Mouse (Mus musculus) hindbrain, postnatal 0 days (tissue): ENCODE measurements around the gene Hepacam. TPM values are rescaled to one million over a fixed set of nuclear protein-coding genes. Genes with fewer than 3 reads are reported as not detected.

Experiments used
- ATAC-seq: fragments of 200-750 bp; cut with Nextera tagmentation; 2 replicates; pipeline ENCODE4 v1.8.0; 2017; ENCODE audit warnings: mild to moderate bottlenecking, moderate TSS enrichment, moderate library complexity
- DNase-seq: peaks from one replicate; pipeline ENCODE4 v3.0.0-alpha.2; 2015; ENCODE audit warnings: low spot score
- H3K27ac ChIP-seq: fragments of 300-500 bp; sonication (generic); 2 replicates; pipeline ENCODE4 v1.5.1; 2014; ENCODE audit warnings: mild to moderate bottlenecking
- H3K27me3 ChIP-seq: fragments of 300-500 bp; sonication (generic); 2 replicates; pipeline ENCODE4 v1.6.1; 2014; ENCODE audit warnings: low read length, mixed read lengths; ENCODE audit not compliant: insufficient read depth
- H3K36me3 ChIP-seq: fragments of 300-500 bp; sonication (generic); 2 replicates; pipeline ENCODE4 v1.6.1; 2014; ENCODE audit warnings: low read length, mixed read lengths; ENCODE audit not compliant: insufficient read depth
- H3K4me1 ChIP-seq: fragments of 300-500 bp; sonication (generic); 2 replicates; pipeline ENCODE4 v1.6.1; 2014; ENCODE audit warnings: antibody characterized with exemption, low read length, mixed read lengths; ENCODE audit not compliant: insufficient read depth
- H3K4me2 ChIP-seq: fragments of 300-500 bp; sonication (generic); 2 replicates; pipeline ENCODE4 v1.6.1; 2014; ENCODE audit warnings: low read depth, mild to moderate bottlenecking, low read length, moderate library complexity, mixed read lengths
- H3K4me3 ChIP-seq: fragments of 300-500 bp; sonication (generic); 2 replicates; pipeline ENCODE4 v1.5.1; 2014; ENCODE audit warnings: low read length
- H3K9ac ChIP-seq: fragments of 300-500 bp; sonication (generic); replicated peaks from 2 replicates; pipeline ENCODE4 v1.6.1; 2014; ENCODE audit warnings: mild to moderate bottlenecking, low read length, moderate library complexity, mixed read lengths
- H3K9me3 ChIP-seq: fragments of 300-500 bp; sonication (generic); 2 replicates; pipeline ENCODE4 v1.6.1; 2016; ENCODE audit warnings: low read length, mixed read lengths
- CTCF ChIP-seq: IDR thresholded peaks from 2 replicates; pipeline ENCODE4 v1.5.1; 2016; ENCODE audit warnings: antibody characterized with exemption, control low read depth, low read depth
- WGBS: fragments of 180-500 bp; shearing (Covaris S2); extraction: QIAGEN DNeasy Blood & Tissue Kit; methylation state at CpG from one replicate; pipeline ENCODE4 v1.1.7; 2014; 5-methylcytosine and 5-hydroxymethylcytosine counted together
- polyA plus RNA-seq: library from polyadenylated mRNA; unstranded; fragments of >200 nt; fragmentation: Nextera tagmentation; extraction: Ambion mirVana; gene quantifications from 2 replicates; pipeline ENCODE4 v1.2.1, GENCODE M21; 2015
- total RNA-seq: library from RNA; depleted of rRNA; stranded (reverse); fragments of >200 nt; gene quantifications from 2 replicates; pipeline ENCODE4 v1.2.3, GENCODE M21; 2014

Hepacam gene
- total and polyA plus RNA-seq, 2 experiments from 2014 or later: 45.9 to 69.2 TPM

GRCm38 (mm10) chr9:37414666-37415065, 47.5 kb downstream of the Hepacam start:
- no peaks in the 10 kb centered on the region for H3K9me3 ChIP-seq
- H3K36me3 ChIP-seq: no peaks in the 10 kb centered on the region
- no peak for TF ChIP-seq CTCF
- H3K4me2 ChIP-seq: no peak overlapping the region
- no peak overlapping the region for H3K9ac ChIP-seq
- WGBS: 79% methylated on average over 3 of the region's 3 CpGs
- no peak overlapping the region for H3K4me3 ChIP-seq
- H3K4me1 ChIP-seq: no peaks in the 10 kb centered on the region
- H3K27ac ChIP-seq: no peak overlapping the region
- ATAC-seq (no peak), DNase-seq (no peak)
- H3K27me3 ChIP-seq: no peaks in the 10 kb centered on the region

- H3K9ac ChIP-seq: no peak overlapping the region
- no peak overlapping the region for H3K4me3 ChIP-seq
- H3K27ac ChIP-seq: no peak overlapping the region
- no peak for DNase-seq
- no peaks in the 10 kb centered on the region for H3K9me3 ChIP-seq
- ATAC-seq: no peak
- no peaks in the 10 kb centered on the region for H3K4me1 ChIP-seq
- H3K36me3 ChIP-seq: no peaks in the 10 kb centered on the region
- TF ChIP-seq CTCF: no peak
- H3K4me2 ChIP-seq: no peak overlapping the region
- H3K27me3 ChIP-seq: no peaks in the 10 kb centered on the region
- WGBS: 80% methylated on average over 4 of the region's 4 CpGs
Observed at GRCm38 (mm10) chr9:37418791-37419190, 51.6 kb downstream of the Hepacam start.

GRCm38 (mm10) chr9:37420676-37421075, 53.5 kb downstream of the Hepacam start:
- Histone ChIP-seq H3K27ac (no peak overlapping the region), H3K4me3 (peak overlapping the region; percentile 32), H3K9ac (0 out of 2 replicates have a peak overlapping the region, but pooled peaks have one; percentile 33), H3K4me1 (no peaks in the 10 kb centered on the region), H3K27me3 (no peaks in the 10 kb centered on the region), H3K36me3 (no peaks in the 10 kb centered on the region), H3K9me3 (no peaks in the 10 kb centered on the region), H3K4me2 (peak overlapping the region; percentile 57)
- ATAC-seq: peak; percentile 93
- WGBS: 0% methylated on average over 27 of the region's 27 CpGs
- DNase-seq: peak; percentile 94
- peak; percentile 75 for TF ChIP-seq CTCF

GRCm38 (mm10) chr9:37421239-37421638, 54.1 kb downstream of the Hepacam start:
- no peaks in the 10 kb centered on the region for H3K36me3 ChIP-seq
- DNase-seq (peak; percentile 53), ATAC-seq (peak; percentile 66)
- WGBS: 23% methylated on average over 12 of the region's 12 CpGs
- H3K27me3 ChIP-seq: no peaks in the 10 kb centered on the region
- H3K4me1 ChIP-seq: no peaks in the 10 kb centered on the region
- H3K4me3 ChIP-seq: peak overlapping the region; percentile 32
- TF ChIP-seq CTCF: no peak
- H3K27ac ChIP-seq: no peak overlapping the region
- H3K9ac ChIP-seq: 0 out of 2 replicates have a peak overlapping the region, but pooled peaks have one; percentile 33
- no peaks in the 10 kb centered on the region for H3K9me3 ChIP-seq
- peak overlapping the region; percentile 57 for H3K4me2 ChIP-seq

GRCm38 (mm10) chr9:37429326-37429725, 62.2 kb downstream of the Hepacam start:
- ATAC-seq: no peak
- Histone ChIP-seq H3K27ac (no peak overlapping the region), H3K4me1 (no peaks in the 10 kb centered on the region; the same call in 1 of the 2 replicates), H3K27me3 (peaks cover 41% of the 10 kb centered on the region), H3K4me3 (0 out of 2 replicates have a peak overlapping the region, but pooled peaks have one; percentile 6), H3K9ac (no peak overlapping the region), H3K4me2 (peak overlapping the region; percentile 13; the same call in 1 of the 2 replicates), H3K9me3 (no peaks in the 10 kb centered on the region), H3K36me3 (no peaks in the 10 kb centered on the region)
- no peak for DNase-seq
- TF ChIP-seq CTCF: no peak
- 15% methylated on average over 26 of the region's 26 CpGs for WGBS

- peak; percentile 97 for DNase-seq
- 1% methylated on average over 12 of the region's 12 CpGs for WGBS
- H3K9ac ChIP-seq: no peak overlapping the region
- H3K9me3 ChIP-seq: no peaks in the 10 kb centered on the region
- H3K4me1 ChIP-seq: no peaks in the 10 kb centered on the region; the same call in 1 of the 2 replicates
- peaks cover 51% of the 10 kb centered on the region for H3K27me3 ChIP-seq
- H3K4me3 ChIP-seq: peak overlapping the region; percentile 23; the same call in 1 of the 2 replicates
- peak overlapping the region; percentile 38 for H3K4me2 ChIP-seq
- no peaks in the 10 kb centered on the region for H3K36me3 ChIP-seq
- no peak overlapping the region for H3K27ac ChIP-seq
- peak; percentile 88 for ATAC-seq
- peak; percentile 95 for TF ChIP-seq CTCF
Observed at GRCm38 (mm10) chr9:37430582-37430981, 63.4 kb downstream of the Hepacam start.

- H3K9ac ChIP-seq: no peak overlapping the region
- peak overlapping the region; percentile 37 for H3K4me3 ChIP-seq
- no peaks in the 10 kb centered on the region for H3K36me3 ChIP-seq
- H3K9me3 ChIP-seq: no peaks in the 10 kb centered on the region
- under 1% methylated on average over 16 of the region's 17 CpGs for WGBS
- peak overlapping the region; percentile 73 for H3K4me2 ChIP-seq
- peaks cover 56% of the 10 kb centered on the region for H3K27me3 ChIP-seq
- peak; percentile 66 for TF ChIP-seq CTCF
- no peak overlapping the region for H3K27ac ChIP-seq
- ATAC-seq: 0 out of 2 replicates have a peak, but pooled peaks have one; percentile 33
- peak; percentile 62 for DNase-seq
- no peaks in the 10 kb centered on the region; the same call in 1 of the 2 replicates for H3K4me1 ChIP-seq
Observed at GRCm38 (mm10) chr9:37432026-37432666, 65.0 kb downstream of the Hepacam start.
